Mouse (Mus musculus): ENCODE measurements around the gene Cspg4.

GRCm38 (mm10) chr9:56864832-56865231 is at the start of gene Cspg4:
- TF ChIP-seq CTCF (conservative IDR thresholded peaks at IDR 0.05; ENCODE audit: insufficient read depth, insufficient read length, low read depth, low read length) (no peak), POLR2A (IDR thresholded peaks at IDR 0.05; ENCODE audit: low read depth, low read length) (peak; percentile 69)
